Mouse (Mus musculus) spleen, postnatal 36 days (tissue): ENCODE data around the gene Tmem120b.
A peak's percentile ranks its signal among the peaks of the same experiment; 100 is the strongest.

Source experiments
- DNase-seq, 2 experiments: peaks; one replicate each; pipeline ENCODE4 v3.0.0; 2022; ENCODE audit warnings: low spot score in 2 of 2, mixed read lengths in 1 of 2

Gene Tmem120b

DNA sequence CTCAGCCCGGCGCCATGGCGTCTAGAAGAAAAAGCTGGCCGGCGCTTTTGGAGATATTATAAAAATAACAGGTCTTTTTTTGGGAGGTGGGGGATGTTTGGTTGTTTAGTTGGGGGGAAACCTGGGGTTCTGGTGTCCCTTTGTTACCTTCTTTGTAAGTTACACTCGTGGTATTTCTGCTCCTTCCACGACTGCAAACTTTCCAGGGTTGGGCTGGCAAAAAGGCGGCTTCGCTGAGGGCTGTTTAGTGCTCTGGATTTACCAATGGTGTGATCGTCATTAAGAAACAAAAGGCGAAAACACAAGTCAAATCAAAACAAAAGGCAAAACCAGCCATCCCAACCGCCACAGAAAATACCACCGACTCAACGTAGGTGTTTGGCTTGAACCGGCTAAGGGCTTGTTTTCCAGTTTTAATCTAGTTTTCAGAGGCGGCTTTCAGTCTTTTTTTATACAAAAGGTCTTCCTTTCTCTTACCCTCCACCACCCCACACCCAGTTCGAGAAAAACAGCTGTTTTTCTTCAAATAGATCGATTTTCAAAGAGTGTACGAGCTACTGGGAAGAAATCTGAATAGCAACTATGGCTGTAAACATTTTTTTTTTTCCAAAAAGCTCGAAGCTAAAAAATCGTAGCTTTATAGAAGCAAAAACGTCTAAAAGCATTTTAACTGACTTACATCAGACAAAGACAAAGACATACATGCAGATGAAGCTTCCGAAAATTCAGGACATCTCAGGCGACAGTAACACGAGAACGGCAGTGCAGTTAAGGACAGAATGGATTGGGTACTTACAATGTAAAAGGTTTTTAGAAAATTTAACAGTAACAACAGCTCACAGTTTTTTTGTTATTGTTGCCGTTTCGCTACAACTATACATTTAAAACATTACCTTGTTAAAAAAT, 71.8 kb downstream of the Tmem120b start:
- DNase-seq: no peak

DNA sequence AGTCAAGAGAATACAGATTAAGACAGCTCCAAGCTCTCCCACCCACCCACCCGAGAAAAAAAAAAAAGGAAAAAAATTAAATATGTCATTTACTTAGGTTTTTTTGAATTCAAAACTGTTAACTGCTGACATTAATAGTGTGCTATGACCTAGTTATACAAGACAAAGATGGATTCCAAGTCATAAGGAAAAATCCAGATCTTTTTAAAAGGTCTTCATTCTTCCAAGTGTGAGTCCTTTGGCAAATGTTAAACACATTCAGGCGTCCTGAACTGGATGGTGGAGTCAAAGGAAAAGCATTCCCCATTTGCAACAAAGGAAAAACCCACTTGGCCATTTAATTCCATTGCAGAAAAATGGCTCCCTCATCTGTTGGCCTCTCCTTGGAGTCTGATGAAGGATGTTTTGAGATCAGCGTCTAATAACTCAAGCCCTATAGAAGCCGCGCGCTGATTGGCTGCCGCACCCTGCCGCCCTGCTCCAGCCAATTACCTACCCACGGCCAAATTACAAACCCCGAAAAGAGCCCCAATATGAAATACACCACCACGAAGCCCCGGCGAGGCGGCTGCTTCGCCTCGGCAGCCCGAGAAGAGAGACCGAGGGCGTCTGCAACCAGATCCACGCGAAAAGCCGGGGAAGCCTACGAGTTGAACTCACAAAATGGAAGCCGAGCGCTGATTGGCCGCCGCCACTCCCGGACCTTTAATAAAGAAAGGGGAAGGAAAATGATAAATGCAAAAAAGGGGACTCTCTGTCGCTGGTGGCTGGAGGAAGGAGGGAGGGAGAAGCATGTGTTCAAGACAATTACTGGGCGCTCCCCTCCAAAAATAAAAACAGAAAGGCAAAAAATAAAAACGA, 72.7 kb downstream of the Tmem120b start:
- DNase-seq: peak; percentile 89 to 93

DNA sequence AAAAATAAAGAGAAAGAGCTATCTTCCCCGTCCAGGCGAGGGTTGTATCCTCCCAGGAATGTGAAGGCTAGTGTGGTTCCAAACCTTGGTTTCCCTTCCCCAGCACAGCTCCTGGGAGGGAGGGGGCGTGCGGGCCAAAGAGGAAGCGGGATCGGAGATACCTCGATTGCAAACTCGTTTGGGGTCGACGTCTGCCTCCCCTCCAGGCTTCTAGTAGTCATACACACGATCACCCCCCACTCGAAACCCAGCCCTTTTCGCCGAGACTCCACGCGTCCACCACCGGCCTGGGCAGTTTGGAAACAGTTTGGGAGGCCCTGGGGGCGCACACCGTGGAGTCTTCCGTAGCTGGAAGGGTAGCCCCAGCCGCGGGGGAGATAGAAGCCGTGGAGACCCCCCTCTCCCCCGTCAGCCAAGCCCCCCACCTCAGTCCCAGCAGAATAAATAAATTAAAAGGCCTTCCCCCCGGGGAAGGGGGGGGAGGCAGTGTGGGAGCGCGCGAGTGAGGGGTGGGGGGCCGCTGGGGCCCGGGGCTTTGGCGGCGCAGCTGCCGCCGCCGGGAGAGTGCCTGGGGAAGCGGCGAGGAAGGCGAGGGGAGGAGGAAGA, 73.4 kb downstream of the Tmem120b start:
- DNase-seq: peak in 1 of 2 experiments; percentile 69

DNA sequence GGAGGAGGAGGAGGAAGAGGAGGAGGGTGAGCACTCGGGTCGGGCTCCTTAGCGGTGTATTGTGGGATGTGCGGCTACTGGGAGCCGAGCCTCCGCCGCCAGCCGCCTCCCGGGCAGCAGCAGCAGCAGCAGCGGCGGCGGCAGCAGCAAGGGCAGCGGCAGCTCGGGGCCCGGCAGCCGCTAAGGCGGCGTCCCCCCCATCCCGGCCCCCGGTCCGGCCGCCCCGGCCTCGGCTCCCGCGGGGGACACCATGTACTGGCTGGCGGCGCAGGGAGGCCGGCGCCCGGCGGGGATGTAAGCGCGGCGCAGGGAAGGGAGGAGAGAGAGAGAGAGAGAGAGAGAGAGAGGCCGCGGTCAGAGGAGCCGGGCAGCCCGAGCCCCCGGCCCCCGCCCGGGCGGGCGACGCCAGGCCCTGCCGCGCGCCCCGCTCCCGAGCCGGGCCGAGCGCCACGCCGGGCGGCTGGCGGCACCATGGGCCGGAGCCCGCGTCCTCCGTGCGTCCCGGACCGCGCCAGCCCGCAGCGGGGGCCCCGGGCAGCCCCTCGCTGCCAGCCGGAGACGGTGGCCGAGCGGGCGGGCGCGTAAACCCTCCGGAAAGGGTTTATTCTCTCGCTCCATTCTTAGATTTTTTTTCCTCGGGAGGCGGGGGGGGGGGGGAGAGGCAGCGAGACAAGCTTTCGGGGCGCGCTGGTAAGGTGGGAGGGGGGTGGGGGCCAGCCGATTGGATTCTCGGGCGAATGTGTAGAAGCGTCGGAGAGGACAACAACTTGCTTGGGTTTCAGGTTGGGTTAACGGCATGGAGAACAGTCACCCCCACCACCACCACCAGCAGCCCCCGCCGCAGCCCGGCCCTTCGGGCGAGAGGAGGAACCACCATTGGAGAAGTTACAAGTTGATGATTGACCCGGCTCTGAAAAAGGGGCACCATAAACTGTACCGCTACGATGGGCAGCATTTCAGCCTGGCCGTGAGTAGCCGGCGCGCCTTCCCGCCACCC, 74.2 kb downstream of the Tmem120b start, which contains the start of gene Setd1b:
TSS of gene Setd1b (plus strand) at position 33 of the 997 bp plus-strand sequence.
- DNase-seq: peak; percentile 69 to 70

DNA sequence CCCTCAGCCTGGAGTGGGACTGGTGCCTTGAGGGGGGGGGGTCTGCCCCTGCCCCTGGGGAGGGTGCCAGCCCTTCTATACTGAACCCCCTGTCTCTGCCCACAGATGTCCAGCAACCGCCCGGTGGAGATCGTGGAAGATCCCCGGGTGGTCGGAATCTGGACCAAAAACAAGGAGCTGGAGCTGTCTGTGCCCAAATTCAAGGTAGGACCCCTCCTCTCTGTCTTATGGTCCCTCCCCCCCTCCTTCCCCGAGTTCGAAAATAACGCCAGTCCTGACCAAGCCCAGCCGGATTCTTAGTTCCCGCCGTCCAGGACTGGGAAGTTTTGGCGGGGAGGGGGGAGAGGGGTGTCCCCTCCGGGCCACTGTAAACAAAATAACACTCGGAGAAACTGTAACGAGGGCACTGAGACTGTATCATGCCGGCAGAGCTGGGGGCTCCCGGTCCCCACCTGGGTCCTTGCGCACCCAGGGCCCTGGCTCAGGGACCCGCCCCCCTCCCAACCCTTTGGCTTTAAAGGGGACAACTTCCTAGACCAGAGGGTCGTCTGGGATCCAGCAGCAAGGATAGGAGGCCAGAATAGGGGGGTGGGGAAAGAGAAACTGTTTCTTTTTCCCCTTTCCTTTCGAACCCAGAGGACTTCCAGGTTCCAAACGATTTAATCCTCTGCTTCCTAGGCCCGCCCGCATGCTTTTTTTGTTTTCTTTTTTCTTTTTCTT, 75.2 kb downstream of the Tmem120b start:
- DNase-seq: no peak

DNA sequence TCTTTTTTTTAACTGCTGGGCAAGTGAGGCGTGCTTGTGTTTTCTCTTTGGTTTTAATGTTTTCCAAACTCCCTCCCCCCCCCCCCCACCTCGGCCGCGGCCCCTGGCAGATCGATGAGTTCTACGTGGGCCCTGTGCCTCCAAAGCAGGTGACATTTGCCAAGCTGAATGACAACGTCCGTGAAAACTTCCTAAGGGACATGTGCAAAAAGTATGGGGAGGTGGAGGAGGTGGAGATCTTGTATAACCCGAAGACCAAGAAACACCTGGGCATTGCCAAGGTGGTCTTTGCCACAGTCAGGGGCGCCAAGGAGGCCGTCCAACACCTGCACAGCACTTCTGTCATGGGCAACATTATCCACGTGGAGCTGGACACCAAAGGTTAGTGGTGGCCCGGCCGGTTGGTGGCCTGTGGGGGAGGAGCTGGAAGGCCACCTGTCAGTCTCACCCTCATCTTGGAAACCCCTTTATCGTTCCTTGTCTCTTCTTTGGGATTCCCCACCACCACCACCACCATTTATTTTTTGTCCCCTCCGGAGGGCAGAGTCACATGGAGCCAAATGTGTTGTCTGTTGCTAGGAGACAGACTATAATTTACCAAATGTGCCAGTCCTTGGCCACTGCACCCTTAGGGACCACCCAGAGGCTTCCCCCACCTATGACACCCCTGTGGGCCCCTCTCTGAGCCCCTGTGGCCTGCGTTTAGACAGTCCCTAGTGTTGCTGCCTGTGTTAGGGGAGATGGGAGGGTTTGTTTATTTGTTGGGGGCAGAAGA, 75.9 kb downstream of the Tmem120b start:
- DNase-seq: no peak

DNA sequence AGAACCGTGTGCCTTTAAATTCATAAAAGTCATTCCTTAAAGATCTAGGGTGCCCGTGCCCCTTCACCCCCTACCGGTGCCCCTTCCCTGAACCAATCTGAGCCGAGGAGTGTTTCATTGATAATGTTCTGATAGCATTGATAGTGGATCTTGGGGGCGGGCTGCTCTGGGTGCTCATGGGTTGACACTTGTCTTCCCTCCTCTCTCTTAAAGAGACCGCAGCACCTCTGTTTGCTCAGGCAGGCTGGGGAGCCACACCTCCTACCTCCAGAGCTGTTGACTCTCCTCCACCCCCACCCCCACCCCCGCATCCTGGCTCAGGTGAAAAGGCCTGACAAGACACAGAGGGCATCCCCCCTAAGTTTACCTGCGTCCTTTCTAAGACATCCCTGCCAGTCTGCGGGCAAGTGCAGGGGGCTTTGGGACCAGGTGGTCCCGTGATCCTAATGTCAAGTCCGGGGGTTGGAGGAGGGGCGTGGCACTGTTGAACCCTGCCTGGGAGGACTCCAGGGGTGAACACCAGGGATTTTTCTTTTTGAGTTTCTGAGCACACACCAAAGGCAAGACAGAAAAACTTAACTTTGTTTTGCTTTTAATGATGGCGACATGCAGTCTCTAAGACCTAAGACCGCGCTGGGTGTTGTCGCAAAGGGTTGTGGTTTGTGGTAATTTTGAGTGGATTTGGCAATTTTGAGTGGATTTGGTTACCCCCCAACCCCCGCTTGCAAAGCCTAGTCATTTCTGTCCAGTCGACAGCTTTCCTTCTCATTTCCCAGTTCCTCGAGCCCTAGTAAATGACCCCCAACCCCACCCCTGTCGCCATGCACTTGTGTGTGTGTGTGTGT, 76.8 kb downstream of the Tmem120b start:
- DNase-seq: no peak

DNA sequence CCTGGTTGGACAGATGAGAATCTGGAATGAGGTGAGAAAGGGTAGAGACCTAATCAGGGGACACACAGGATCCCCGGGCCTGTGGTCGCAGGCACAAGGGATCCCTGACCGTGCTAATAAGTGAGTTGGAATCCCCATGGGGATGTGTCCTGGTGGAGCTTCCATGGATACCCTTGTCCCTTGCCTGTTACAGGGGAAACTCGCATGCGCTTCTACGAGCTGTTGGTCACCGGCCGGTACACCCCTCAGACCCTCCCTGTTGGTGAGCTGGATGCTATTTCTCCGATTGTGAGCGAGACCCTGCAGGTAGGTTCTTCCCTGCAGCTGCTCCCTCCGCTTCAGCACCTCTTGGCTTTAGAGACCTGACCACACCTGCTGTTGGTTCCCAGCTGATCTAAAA, 78.1 kb downstream of the Tmem120b start:
- no peak for DNase-seq

DNA sequence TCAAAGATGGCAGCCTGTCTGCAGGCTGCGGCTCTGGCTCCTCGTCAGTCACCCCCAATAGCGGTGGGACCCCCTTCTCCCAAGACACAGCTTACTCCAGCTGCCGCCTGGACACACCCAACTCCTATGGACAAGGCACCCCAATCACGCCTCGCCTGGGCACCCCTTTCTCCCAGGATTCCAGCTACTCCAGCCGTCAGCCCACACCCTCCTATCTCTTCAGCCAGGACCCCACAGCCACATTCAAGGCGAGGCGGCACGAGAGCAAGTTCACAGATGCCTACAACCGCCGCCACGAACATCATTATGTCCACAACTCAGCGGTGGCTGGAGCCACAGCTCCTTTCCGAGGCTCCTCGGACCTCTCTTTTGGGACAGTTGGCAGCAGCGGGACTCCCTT, 79.4 kb downstream of the Tmem120b start:
- no peak for DNase-seq

DNA sequence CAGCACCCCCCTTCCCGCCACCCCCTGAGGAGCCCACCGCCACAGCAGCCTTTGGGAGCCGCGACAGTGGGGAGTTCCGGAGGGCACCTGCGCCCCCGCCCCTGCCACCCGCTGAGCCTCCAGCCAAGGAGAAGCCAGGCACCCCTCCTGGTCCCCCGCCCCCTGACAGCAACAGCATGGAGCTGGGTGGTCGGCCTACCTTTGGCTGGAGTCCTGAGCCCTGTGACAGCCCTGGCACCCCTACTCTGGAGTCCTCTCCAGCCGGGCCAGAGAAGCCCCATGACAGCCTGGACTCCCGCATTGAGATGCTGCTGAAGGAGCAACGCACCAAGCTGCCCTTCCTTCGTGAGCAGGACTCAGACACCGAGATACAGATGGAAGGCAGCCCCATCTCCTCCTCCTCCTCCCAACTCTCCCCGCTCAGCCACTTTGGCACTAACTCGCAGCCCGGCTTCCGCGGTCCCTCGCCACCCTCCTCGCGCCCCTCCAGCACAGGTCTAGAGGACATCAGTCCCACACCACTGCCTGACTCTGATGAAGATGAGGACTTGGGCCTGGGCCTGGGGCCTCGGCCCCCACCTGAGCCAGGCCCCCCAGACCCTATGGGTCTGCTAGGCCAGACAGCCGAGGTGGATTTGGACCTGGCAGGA, 80.0 kb downstream of the Tmem120b start:
- DNase-seq: no peak

DNA sequence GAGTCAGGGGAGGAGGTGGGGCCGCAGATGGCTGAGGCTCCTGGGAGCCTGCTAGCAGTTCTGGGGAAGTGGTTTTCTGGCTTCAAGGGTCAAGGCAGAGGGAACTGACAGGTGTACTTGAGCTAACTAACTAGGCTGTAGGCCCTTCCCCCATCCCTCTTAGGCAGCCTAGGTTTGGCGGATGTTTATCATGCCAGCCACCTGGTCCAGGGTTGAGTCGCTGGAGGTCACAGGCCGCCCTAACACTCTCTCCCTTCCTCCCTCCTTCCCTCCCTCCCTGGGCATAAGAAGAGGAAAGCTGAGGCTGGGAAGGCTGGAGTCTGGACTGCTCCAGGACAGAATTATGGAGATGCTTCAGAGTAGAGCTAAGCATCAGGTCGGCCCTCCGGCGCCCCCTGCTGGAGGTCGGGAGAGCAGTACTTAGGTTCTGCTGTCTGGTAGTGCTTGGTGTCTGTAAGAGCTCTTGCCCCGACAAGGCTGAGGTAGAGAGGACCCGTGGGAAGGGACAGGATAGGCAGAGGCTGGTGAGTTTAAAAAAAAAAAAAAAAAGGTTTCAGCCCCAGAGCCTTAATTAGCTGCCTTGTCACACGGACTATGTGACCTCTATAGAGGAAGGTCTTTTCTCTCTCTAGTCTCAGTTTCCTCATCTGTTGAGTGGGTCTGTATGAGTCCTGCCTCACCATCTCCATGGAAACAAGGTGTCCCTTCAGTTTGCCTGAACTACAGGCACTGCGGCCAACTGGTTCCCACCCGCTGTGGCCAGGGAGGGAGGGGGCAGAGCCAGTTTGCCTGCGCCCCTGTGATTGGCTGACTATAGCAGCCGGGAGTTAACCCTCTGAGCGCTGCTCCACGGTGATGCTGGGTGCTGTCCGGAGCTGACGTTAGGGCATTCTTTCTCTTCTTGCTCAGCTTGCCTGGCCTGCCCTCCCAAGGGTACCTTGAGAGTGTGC, 81.5 kb downstream of the Tmem120b start:
- peak; percentile 85 to 88 for DNase-seq

DNA sequence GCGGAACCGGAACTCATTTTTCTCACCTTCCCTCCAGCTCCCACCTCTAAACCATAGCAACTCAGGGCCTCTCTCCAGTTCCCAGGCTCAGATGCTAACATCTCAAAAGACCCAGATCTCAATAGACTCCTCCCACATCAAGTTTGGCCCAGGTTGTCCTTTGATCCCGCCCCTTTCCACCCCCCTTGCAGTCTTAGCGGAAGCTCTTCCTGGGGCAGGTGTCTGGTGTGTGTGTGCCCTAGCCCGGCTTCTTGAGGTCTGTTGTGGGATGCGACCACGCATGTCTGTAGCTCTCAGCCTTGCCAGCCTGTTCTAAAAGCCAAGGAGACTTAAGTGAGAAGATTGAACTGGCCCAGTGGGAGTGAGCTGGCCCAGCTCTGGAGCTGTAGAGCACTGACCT, 82.4 kb downstream of the Tmem120b start:
- DNase-seq: peak; percentile 82 to 85

DNA sequence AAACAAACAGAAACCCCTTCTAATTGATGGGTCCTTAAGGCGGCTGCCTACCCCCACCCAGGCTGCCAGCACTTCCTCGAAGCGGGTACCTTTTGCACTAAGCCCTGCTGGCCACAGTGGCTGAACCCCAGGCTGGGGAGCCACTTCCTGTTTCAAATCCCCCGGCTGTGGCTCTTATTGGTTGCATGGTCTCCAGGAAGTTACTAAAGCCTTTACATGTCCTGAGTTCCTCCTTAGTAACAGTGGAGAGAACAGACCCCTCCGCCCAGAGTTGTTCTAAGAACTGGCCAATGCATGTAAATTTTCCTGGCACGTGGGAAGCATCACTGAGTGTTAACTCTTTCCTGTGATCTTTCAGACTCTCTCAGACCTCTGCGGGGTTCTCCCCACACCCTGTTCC, 82.9 kb downstream of the Tmem120b start:
- DNase-seq: peak; percentile 92 to 93

DNA sequence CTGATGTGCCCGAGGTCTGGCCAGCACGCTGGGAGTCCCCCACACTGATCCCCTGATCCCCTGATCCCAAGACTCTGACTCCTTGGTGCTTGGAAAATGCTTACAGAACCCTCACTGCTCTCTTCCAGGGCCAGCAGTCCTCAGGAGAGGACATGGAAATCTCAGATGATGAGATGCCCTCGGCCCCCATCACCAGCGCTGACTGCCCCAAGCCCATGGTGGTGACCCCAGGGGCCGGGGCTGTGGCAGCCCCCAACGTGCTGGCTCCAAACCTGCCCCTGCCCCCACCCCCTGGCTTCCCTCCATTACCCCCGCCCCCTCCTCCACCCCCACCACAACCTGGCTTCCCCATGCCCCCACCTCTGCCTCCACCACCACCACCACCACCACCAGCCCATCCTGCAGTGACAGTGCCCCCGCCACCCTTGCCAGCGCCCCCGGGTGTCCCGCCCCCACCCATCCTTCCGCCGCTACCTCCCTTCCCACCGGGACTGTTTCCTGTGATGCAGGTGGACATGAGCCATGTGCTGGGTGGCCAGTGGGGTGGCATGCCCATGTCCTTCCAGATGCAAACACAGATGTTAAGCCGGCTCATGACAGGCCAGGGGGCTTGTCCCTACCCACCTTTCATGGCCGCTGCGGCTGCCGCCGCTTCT, 83.6 kb downstream of the Tmem120b start:
- peak in 1 of 2 experiments; percentile 5 for DNase-seq

DNA sequence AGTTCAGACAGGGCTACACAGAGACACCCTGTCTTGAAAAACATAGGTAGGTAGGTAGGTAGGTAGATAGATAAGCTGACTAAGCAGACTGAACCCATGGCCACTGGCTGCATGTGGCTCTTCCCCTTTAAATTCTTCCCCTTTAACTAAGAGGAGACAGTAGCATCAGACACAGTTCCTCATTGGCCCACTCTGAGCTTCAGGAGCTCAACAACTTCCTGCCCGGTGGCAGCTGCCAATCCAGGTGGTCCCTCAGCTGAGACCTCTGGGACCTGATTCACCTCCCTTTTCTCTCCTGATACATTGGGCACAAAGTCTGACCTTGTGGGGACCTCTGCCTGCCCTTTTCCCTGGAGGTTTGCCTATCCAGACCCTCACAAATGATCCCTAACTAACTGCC, 84.7 kb downstream of the Tmem120b start:
- DNase-seq: peak in 1 of 2 experiments; percentile 15

DNA sequence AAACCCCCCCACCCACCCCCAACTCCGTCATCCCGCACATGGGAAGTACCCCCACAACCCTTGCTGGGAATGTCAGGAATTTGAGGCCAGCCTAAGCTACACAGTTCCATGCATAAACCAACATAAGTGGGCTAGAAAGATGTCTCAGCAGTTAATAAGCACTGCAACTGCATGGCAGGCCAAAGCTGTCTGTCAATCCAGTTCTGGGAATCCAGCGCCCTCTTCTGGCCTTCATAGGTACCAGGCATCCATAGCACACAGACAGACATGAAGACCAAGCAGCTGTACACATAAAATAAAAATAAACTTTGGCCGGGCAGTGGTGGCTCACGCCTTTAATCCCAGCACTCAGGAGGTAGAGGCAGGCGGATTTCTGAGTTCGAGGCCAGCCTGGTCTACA, 87.2 kb downstream of the Tmem120b start:
- peak; percentile 76 to 80 for DNase-seq
